Mouse (Mus musculus) liver, postnatal 0 days (tissue): ENCODE measurements around the gene Gpr157.

Experiments used
- CTCF ChIP-seq: sonication (generic); IDR thresholded peaks from 2 replicates; pipeline ENCODE4 v1.5.1; 2016; ENCODE audit warnings: antibody characterized with exemption, low read depth
- EP300 ChIP-seq: IDR thresholded peaks from 2 replicates; pipeline ENCODE4 v1.6.1; 2016; ENCODE audit warnings: antibody characterized with exemption, low read depth, mild to moderate bottlenecking

GRCm38 (mm10) chr4:150096309-150096708, 9.1 kb downstream of the Gpr157 start:
- TF ChIP-seq CTCF = no peak
- TF ChIP-seq EP300 = no peak
